Mouse (Mus musculus) cerebellum, adult 2 months (tissue): ENCODE measurements around the gene Cramp1l. TPM values are rescaled to one million over a fixed set of nuclear protein-coding genes. Genes with fewer than 3 reads are reported as not detected.

Experiments used
- DNase-seq, 2 experiments: peaks; one replicate each; pipeline ENCODE4 v3.0.0; 2021
- H3K27ac ChIP-seq: fragments of 200-500 bp; 2 replicates; pipeline ENCODE4 v1.5.1; 2012; ENCODE audit warnings: low read length, control low read depth, inconsistent platforms; ENCODE audit not compliant: insufficient read depth
- H3K27me3 ChIP-seq: fragments of 200-500 bp; 2 replicates; pipeline ENCODE4 v1.6.1; 2012; ENCODE audit warnings: inconsistent platforms, mild to moderate bottlenecking, low read length, moderate library complexity; ENCODE audit not compliant: control insufficient read depth, insufficient read depth
- H3K4me1 ChIP-seq: fragments of 200-500 bp; 2 replicates; pipeline ENCODE4 v1.6.1; 2011; ENCODE audit warnings: low read length; ENCODE audit not compliant: control insufficient read depth, insufficient read depth
- H3K4me3 ChIP-seq: fragments of 200-500 bp; replicated peaks from 2 replicates; pipeline ENCODE3; 2011; ENCODE audit warnings: mild to moderate bottlenecking, low read depth, low read length, control low read depth; ENCODE audit not compliant: insufficient read depth
- CTCF ChIP-seq: fragments of 200-500 bp; IDR thresholded peaks from 2 replicates; pipeline ENCODE4 v1.5.1; 2011; ENCODE audit warnings: low read depth, mild to moderate bottlenecking, control low read depth, low read length, moderate library complexity, borderline replicate concordance; ENCODE audit not compliant: insufficient read depth
- POLR2A ChIP-seq: fragments of 200-500 bp; IDR thresholded peaks from 2 replicates; pipeline ENCODE4 v1.6.1; 2011; ENCODE audit warnings: low read length, control low read depth, borderline replicate concordance; ENCODE audit not compliant: insufficient read depth
- WGBS: fragments of 180-500 bp; shearing (Covaris S2); methylation state at CpG from one replicate; pipeline ENCODE4 v1.1.7; 2018; 5-methylcytosine and 5-hydroxymethylcytosine counted together
- polyA plus RNA-seq: library from polyadenylated mRNA; depleted of rRNA; stranded (reverse); fragments of >200 nt; gene quantifications from 2 replicates; pipeline ENCODE4 v1.2.3, GENCODE M21; 2012

Gene Cramp1l
- polyA plus RNA-seq, 1 experiment, result 19.8 TPM

DNA sequence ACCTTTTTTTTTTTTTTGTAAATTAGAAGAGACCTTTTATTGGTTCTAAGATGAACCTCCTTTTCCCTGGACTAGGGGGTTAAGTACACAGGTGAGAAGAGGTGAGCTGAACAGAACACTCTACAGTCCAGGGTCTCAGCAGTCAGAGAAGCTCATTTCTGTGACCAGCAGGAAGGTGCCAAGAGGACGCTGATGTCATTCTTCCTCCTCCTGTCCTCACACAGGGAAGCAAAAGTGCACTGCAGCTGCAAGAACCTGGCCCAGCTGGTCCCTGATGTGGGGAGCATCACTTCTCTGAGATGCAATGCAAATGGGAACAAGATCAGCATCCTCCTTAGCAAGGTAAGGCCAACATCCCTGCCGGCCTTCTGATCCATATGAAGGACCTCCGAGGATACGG is 29.7 kb upstream of the Cramp1l start:
- Histone ChIP-seq H3K27me3 (no peaks in the 10 kb centered on the region), H3K4me1 (no peaks in the 10 kb centered on the region), H3K27ac (no peak overlapping the region), H3K4me3 (no peak overlapping the region)
- DNase-seq, result no peak
- TF ChIP-seq CTCF (no peak), POLR2A (no peak)
- 89% methylated on average over 4 of the region's 4 CpGs for WGBS

DNA sequence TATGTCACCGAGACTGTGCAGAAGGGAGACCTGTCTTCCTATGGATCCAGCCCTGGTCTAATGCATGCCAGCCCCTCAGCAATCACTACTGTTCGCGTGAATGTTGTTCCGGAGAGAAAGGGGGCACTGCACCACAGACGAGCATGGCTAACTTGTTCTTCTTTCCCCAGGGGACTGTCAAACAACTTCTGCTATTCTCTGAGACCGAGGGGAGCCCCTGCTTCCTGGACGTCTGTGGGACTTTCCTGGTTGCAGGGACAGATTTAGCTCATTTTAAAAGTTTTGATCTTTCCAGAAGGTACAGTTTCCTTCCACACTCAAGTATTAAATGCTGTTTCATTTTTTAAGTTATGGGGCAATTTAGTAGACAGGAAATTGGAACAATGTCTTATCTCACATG is 29.3 kb upstream of the Cramp1l start:
- Histone ChIP-seq H3K4me1 (no peaks in the 10 kb centered on the region), H3K27me3 (no peaks in the 10 kb centered on the region), H3K4me3 (no peak overlapping the region), H3K27ac (no peak overlapping the region)
- no peak for TF ChIP-seq POLR2A
- TF ChIP-seq CTCF, result no peak
- no peak for DNase-seq
- WGBS, result 68% methylated on average over 7 of the region's 7 CpGs

DNA sequence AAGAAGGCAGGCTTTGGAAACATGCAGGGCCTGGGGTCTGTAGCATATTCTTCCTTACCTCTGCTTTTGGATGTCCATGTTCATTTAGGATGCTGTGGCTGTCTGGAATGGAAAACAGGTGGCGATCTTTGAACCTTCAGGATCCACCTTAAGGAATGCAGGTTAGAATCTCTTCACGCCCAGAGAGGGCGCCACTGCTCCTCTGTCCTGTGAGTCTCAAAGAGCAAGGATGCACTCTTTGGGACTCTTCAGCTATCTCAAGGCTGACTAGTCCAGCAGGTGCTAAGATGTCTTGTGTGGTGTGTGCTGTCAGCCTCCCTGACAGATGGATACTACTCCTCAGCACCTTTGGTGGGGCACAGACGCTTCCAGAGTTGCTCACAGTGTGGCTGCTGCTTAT is 20.6 kb upstream of the Cramp1l start:
- Histone ChIP-seq H3K27ac (no peak overlapping the region), H3K4me3 (no peak overlapping the region), H3K4me1 (no peaks in the 10 kb centered on the region), H3K27me3 (no peaks in the 10 kb centered on the region)
- TF ChIP-seq POLR2A, result no peak
- TF ChIP-seq CTCF, result peak; percentile 60; the same call in 1 of the 2 replicates
- no peak for DNase-seq
- 58% methylated on average over 4 of the region's 4 CpGs for WGBS

DNA sequence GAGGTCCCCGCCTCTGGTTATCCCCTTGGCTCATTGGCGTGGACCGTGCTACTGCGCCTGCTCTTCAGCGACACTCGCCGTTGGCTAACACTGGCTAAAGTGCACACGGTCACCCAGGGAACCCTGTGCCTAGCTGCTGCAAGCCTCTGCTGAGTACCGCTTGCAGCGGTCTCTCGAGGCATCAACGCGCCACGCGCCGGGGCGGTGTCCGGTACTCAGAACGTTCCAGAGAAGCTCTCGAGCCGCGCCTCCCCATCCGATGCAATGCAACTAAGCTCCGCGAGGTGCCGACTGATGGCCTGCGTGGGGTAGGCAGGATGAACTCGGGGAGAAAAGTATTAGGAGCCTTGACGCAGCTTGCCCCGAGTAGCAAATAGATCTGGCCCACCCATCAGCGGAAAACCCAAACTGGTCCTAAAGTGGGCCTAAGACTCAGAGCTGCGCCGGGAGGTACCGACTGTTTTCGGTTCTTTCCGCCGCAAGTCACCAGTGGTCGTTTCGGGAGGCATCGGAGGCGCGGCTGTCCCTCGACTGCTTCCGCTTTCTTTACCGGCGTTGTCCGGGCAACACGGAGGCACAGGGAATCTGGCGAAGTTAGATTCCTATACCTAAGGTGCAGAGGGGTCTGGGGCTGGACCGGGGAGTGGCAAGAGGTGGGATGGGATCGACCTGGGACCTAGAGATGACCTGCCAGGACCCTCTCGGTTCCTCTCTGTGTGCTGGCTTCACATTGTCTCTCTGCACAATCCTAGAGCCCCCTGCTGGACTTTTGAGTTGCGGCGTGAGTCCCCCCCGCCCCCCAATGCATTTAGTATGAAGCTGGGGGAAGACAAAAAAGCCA is 924 bp upstream of the Cramp1l start:
- H3K4me1 ChIP-seq, result no peaks in the 10 kb centered on the region
- TF ChIP-seq POLR2A, result peak; percentile 47; the same call in 1 of the 2 replicates
- TF ChIP-seq CTCF, result no peak
- no peak for DNase-seq
- H3K27ac ChIP-seq, result peak overlapping the region; percentile 13
- no peaks in the 10 kb centered on the region for H3K27me3 ChIP-seq
- peak overlapping the region; percentile 72 for H3K4me3 ChIP-seq
- WGBS, result under 1% methylated on average over 55 of the region's 55 CpGs

DNA sequence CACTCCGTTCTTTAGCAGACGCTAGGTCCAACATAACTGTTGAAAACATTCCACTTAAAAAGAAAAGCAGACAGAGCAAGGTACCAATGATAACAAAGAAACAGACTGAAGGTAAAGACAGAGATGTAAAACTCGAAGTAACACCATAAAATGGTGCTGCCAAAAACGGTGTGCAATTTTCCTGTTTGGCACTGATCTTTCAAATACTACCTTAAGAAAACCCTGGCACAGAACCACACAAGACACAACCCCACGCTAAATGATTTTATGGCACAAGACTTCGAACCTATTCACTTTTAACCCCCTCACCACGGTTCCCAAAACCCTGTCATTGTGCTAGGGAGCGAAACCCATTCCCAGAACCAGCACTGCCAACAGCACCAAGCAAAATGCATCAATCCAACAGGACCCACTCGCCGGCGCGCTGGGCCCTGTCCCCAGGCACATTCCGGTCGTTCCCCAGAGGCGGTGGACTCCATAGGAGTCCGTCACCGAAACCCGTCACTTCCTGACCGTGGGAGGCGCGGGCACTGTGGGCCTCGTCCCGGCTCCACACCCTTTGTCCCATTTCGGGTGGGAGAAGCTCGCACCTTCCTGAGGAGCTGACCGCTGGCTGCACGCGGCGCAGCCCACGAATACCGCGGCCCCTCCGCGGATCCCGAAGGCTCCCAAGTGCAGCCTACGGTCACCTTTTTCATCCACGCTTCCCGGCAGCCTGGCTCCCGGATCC is 582 bp downstream of the Cramp1l start:
- Histone ChIP-seq H3K4me3 (peak overlapping the region; percentile 67), H3K27ac (no peak overlapping the region), H3K4me1 (no peaks in the 10 kb centered on the region), H3K27me3 (no peaks in the 10 kb centered on the region)
- DNase-seq, result no peak
- TF ChIP-seq CTCF (no peak), POLR2A (no peak)
- under 1% methylated on average over 39 of the region's 39 CpGs for WGBS

DNA sequence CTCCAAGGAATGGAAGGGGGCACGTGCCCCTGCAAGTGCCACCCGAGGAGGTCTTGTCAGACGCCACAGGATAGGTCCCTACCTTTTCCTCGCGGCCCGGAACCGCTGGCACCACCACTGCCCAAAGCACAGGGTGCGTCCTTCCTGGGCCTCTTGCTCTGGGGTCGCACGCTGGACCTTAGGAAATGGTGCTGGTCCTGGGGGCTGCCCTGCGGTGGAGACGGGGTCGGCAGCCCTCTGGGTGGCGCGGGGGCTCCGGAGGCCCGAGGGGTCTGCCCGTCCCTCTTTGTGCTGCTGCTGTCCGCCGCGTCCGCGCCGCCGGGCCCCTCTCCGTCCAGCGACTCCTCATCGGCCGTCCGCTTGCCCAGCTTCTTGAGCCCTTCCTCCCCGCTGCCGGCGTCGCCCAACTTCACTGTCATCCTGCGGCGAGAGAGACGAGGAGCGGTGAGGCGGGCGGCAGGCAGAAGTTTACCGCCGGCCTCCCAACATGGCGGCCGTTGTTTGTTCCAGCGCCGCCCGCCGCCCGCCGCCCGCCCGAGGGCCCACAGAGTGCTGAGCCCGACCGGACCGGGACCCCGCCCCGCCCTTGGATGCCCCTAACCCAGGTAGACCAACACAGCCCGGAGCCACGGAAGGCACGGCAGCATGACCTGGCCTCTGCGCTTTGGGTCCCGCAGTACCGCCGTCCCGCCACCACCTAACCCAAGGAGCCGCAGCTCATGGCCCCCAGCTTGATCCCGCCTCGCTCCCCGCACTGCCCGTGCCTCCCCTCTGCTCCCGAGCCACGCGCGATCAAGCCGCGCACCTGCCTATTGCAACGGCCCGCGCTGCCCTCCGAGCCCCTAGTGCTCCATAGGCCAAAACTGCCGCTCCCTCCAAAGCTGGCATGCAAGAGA is 1.7 kb downstream of the Cramp1l start:
- H3K4me3 ChIP-seq, result peak overlapping the region; percentile 63
- TF ChIP-seq CTCF (no peak), POLR2A (no peak)
- H3K27me3 ChIP-seq, result no peaks in the 10 kb centered on the region
- no peak overlapping the region for H3K27ac ChIP-seq
- DNase-seq, result peak; percentile 6 to 18
- H3K4me1 ChIP-seq, result no peaks in the 10 kb centered on the region
- WGBS, result under 1% methylated on average over 81 of the region's 81 CpGs

DNA sequence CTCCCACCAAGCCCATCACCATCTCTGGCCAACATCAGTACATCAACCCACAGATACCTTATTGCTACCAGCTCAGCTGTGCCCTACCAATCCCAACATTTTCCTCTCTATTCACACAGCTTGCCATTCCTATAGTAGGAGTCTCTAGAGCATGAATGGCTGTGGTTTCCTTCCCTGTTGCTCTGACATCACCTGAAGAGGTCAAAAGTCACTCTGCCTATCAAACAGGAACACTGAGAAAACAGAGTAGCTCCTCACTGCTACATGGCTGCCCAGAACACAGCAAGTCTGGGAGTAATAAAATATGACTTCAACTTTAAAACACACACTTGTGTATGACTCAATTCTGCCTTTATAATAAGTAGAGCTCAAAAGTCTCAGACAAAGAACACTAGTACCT is 8.1 kb downstream of the Cramp1l start:
- Histone ChIP-seq H3K27me3 (no peaks in the 10 kb centered on the region), H3K27ac (no peak overlapping the region), H3K4me1 (no peaks in the 10 kb centered on the region), H3K4me3 (no peak overlapping the region)
- no peak for TF ChIP-seq POLR2A
- no peak for TF ChIP-seq CTCF
- no peak for DNase-seq
